Mouse (Mus musculus) limb, embryonic 10.5 days (tissue): ENCODE data around the gene Wbp2nl. TPM values are rescaled to one million over a fixed set of nuclear protein-coding genes. Genes with fewer than 3 reads are reported as not detected.
"Not testable (repeated sequence)": the region's sequence is repeated elsewhere in the genome, so short reads cannot be mapped to it uniquely, and the experiment has no call there.

ENCODE experiments used
- DNase-seq: peaks from one replicate; pipeline ENCODE4 v3.0.0-alpha.2; 2017; ENCODE audit warnings: low spot score
- H3K27ac ChIP-seq: fragments of 300-500 bp; sonication (generic); 2 replicates; pipeline ENCODE4 v1.5.1; 2016; ENCODE audit warnings: mild to moderate bottlenecking
- H3K27me3 ChIP-seq: fragments of 300-500 bp; sonication (generic); 2 replicates; pipeline ENCODE4 v1.6.1; 2016; ENCODE audit warnings: low read depth, mild to moderate bottlenecking; ENCODE audit not compliant: poor library complexity, severe bottlenecking
- H3K36me3 ChIP-seq: fragments of 300-500 bp; sonication (generic); 2 replicates; pipeline ENCODE4 v1.6.1; 2016; ENCODE audit warnings: mild to moderate bottlenecking, moderate library complexity
- H3K4me1 ChIP-seq: fragments of 300-500 bp; sonication (generic); 2 replicates; pipeline ENCODE4 v1.6.1; 2016
- H3K4me3 ChIP-seq: fragments of 300-500 bp; sonication (generic); 2 replicates; pipeline ENCODE4 v1.5.1; 2016; ENCODE audit warnings: mild to moderate bottlenecking, moderate library complexity
- H3K9me3 ChIP-seq: fragments of 300-500 bp; sonication (generic); replicated peaks from 2 replicates; pipeline ENCODE4 v1.6.1; 2016; ENCODE audit warnings: mild to moderate bottlenecking
- WGBS: fragments of 180-500 bp; shearing (Covaris S2); methylation state at CpG from one replicate; pipeline ENCODE4 v1.1.7; 2016; 5-methylcytosine and 5-hydroxymethylcytosine counted together
- polyA plus RNA-seq: library from polyadenylated mRNA; unstranded; fragments of >200 nt; fragmentation: Nextera tagmentation; extraction: Ambion mirVana; gene quantifications from 2 replicates; pipeline ENCODE4 v1.2.1, GENCODE M21; 2016

Gene Wbp2nl
- polyA plus RNA-seq, 1 experiment from 2014 or later: 0.16 TPM

DNA sequence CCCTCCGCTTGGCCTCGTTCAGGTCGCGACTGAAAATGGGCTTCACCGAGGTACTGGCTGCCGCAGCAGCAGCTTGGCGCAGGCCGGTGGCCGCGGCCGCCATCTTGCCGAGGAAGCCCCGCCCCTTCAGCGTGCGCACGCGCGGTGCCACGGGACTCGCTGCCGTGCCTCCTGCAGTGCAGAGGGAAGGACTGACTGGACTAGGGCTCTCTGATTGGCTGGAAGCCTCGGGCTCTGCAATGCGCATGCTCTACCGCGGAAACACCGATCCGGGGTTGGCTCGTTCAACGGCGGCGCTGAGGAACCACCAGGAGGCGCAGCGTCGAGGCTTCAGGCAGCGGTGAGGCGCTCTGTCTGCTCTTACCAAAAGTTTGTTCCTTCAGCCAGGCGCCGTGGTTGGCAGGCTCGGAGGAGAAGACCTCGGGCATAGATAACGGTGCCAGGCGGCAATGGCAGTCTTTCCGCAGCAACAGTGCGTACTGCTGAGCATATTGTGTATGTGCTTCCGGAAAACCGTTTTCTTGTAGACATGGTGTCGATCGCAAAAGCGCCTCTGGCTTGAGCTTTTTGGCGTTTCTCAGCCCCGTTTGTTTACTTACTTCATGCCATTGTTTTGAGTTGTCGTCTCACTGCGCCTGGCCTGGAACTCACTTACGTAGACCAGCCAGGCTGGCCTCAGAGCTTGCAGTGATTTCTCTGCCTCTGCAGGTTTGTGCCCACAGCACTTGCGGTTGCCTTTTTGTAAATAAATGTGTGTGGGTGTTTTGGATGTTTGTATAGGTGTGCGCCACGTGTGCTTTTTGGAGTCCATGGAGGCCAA, 55.6 kb downstream of the Wbp2nl start, which contains the start of gene Ndufa6:
Gene Ndufa6, minus strand, starts transcription at position 197 of the 820 bp plus-strand sequence.
- Histone ChIP-seq H3K27me3 (no peaks in the 10 kb centered on the region), H3K4me3 (peak within 1 kb of the TSS; percentile 72), H3K9me3 (no peaks in the 10 kb centered on the region), H3K4me1 (peaks cover 23% of the 10 kb centered on the region), H3K36me3 (peaks cover 23% of the 10 kb centered on the region), H3K27ac (peak within 1 kb of the TSS; percentile 91)
- 2% methylated on average over 57 of the region's 57 CpGs for WGBS
- DNase-seq: peak; percentile 98

DNA sequence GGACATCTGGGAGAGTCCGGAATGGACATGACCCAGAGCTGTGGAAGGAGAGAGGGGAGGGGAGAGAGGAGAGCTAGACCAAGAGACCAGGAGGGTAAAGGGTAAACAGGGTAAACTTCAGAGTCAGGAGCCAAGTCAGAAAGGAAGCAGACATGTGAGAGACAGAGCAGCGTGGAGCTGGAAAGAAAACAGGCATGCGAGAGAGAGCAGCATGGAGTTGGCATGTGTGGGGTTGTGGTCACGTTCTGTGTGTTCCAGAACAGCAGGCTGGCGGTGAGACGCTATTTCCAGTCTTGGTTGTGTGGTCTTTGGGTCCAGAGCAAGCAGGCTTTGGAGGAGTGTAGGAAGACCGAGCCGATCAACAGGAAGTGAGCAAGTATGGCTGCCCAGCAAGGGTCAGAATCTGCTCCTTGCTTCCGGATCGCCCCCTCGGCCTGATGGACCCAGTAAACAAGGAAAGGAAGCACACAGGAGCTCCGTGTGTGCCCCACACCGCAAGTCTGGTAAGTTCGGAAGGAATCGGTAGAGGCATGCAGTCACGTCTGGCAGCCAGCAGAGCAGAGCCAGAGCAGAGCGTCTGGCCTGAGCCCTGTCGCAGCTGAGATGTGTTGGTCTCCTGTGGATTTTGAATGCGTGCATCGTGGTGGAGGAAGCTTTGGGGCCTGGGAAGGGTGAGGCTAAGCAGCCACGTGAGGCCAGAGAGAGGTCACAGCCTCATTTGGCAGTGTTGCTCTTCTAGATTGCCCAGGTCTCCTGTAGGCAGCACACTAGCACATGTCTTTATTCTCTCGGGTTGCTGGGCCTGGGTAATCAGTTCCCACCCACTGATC, 59.9 kb downstream of the Wbp2nl start:
- 70% methylated on average over 22 of the region's 22 CpGs for WGBS
- DNase-seq: no peak
- Histone ChIP-seq H3K27me3 (no peaks in the 10 kb centered on the region), H3K27ac (peak overlapping the region; percentile 65), H3K4me3 (no peak overlapping the region), H3K36me3 (no peaks in the 10 kb centered on the region), H3K4me1 (peaks cover 18% of the 10 kb centered on the region; the same call in 1 of the 2 replicates), H3K9me3 (no peaks in the 10 kb centered on the region)

GRCm38 (mm10) chr15:82361459-82362018, 62.8 kb downstream of the Wbp2nl start:
- WGBS: 74% methylated on average over 11 of the region's 11 CpGs
- peaks cover 13% of the 10 kb centered on the region; the same call in 1 of the 2 replicates for H3K4me1 ChIP-seq
- no peaks in the 10 kb centered on the region for H3K36me3 ChIP-seq
- H3K27me3 ChIP-seq: no peaks in the 10 kb centered on the region
- H3K27ac ChIP-seq: no peak overlapping the region
- no peak overlapping the region for H3K4me3 ChIP-seq
- no peak for DNase-seq
- no peaks in the 10 kb centered on the region for H3K9me3 ChIP-seq

GRCm38 (mm10) chr15:82362234-82362633, 63.5 kb downstream of the Wbp2nl start:
- H3K4me3 ChIP-seq: no peak overlapping the region
- no peaks in the 10 kb centered on the region for H3K9me3 ChIP-seq
- H3K4me1 ChIP-seq: peaks cover 13% of the 10 kb centered on the region; the same call in 1 of the 2 replicates
- no peak overlapping the region for H3K27ac ChIP-seq
- WGBS: 85% methylated on average over 4 of the region's 4 CpGs
- H3K27me3 ChIP-seq: no peaks in the 10 kb centered on the region
- no peak for DNase-seq
- H3K36me3 ChIP-seq: no peaks in the 10 kb centered on the region

- H3K4me3 ChIP-seq, H3K4me1 ChIP-seq, DNase-seq, H3K27me3 ChIP-seq, H3K36me3 ChIP-seq, H3K9me3 ChIP-seq, H3K27ac ChIP-seq: not testable (repeated sequence)
- WGBS: 91% methylated on average over 7 of the region's 12 CpGs
These were observed 65.0 kb downstream of the Wbp2nl start for GRCm38 (mm10) chr15:82363801-82364200.

Other genes with a start within 250 kb of the Wbp2nl start
- not detected in 2 replicates for gene 4930407I10Rik, start 239.8 kb upstream of the Wbp2nl start, polyA plus RNA-seq
- gene Mei1, start 229.0 kb upstream of the Wbp2nl start, polyA plus RNA-seq: not detected in 2 replicates
- 22.8 and 23.6 TPM in 2 replicates for gene Ccdc134, start 171.0 kb upstream of the Wbp2nl start, polyA plus RNA-seq
- gene Srebf2, start 151.8 kb upstream of the Wbp2nl start, polyA plus RNA-seq: 182 and 190 TPM in 2 replicates
- 0.15 TPM in 1 of 2 replicates, not detected in the other for gene Shisa8, start 86.1 kb upstream of the Wbp2nl start, polyA plus RNA-seq
- gene Tnfrsf13c, start 74.6 kb upstream of the Wbp2nl start, polyA plus RNA-seq: 0.15 and 0.33 TPM in 2 replicates
- 83.9 and 86.0 TPM in 2 replicates for gene Cenpm, start 54.2 kb upstream of the Wbp2nl start, polyA plus RNA-seq
- gene 1500009C09Rik, start 46.6 kb upstream of the Wbp2nl start, polyA plus RNA-seq: not detected in 2 replicates
- gene Sept3, start 24.1 kb upstream of the Wbp2nl start, polyA plus RNA-seq: 32.9 and 41.5 TPM in 2 replicates
- 19.0 and 29.2 TPM in 2 replicates for gene Naga, start 40.0 kb downstream of the Wbp2nl start, polyA plus RNA-seq
- 5.4 and 7.4 TPM in 2 replicates for gene Pheta2, start 40.0 kb downstream of the Wbp2nl start, polyA plus RNA-seq
- 211 and 212 TPM in 2 replicates for gene Smdt1, start 40.0 kb downstream of the Wbp2nl start, polyA plus RNA-seq
- 243 and 262 TPM in 2 replicates for gene Ndufa6, start 55.4 kb downstream of the Wbp2nl start, polyA plus RNA-seq
- 0.80 and 2.9 TPM in 2 replicates for gene Cyp2d22, start 81.3 kb downstream of the Wbp2nl start, polyA plus RNA-seq
- gene Cyp2d11, start 95.1 kb downstream of the Wbp2nl start, polyA plus RNA-seq: not detected in 2 replicates
- not detected in 2 replicates for gene Cyp2d10, start 108.2 kb downstream of the Wbp2nl start, polyA plus RNA-seq
- not detected in 2 replicates for gene Cyp2d9, start 134.5 kb downstream of the Wbp2nl start, polyA plus RNA-seq